Mouse (Mus musculus): ENCODE data around the gene Bap1.

- no peak for TF ChIP-seq MAFK (IDR thresholded peaks at IDR 0.05; ENCODE audit: insufficient read depth, low read depth, low read length)
- TF ChIP-seq CHD2 (IDR thresholded peaks at IDR 0.05; ENCODE audit: low read depth, low read length): no peak
Measured at GRCm38 (mm10) chr14:31226978-31227377, 24.3 kb upstream of the Bap1 start.
